13 mouse cellular contexts compared by ENCODE assay signal in genomic region chr5:58025759-58026158, GRCm38 (mm10).
DNase-seq lines count a peak whose midpoint lies in the region; ATAC-seq and TF ChIP-seq lines count a peak whose summit lies in the region.
"Had no signal": no experiment of that assay in that cellular context is flagged by ENCODE, and none has a peak within 500 bp of the region (broad histone marks: within the 10 kb centered on the region; RNA-seq: fewer than 3 reads in every experiment).

No protein-coding gene starts in this region.

- no peaks in the 10 kb centered on the region for H3K27me3 ChIP-seq in midbrain, embryonic 14.5 days (ENCODE audit: control insufficient read depth, insufficient read depth, low read length)
- H3K27me3 ChIP-seq: embryonic facial prominence, embryonic 15.5 days had no signal

- no peak for TF ChIP-seq CTCF in brain, embryonic 14.5 days (IDR thresholded peaks at IDR 0.05; ENCODE audit: borderline replicate concordance, extremely low read depth, insufficient read depth, insufficient read length)

- ATAC-seq in frontal cortex, adult (ENCODE audit: low TSS enrichment) = peak; percentile 45
- no peak; the same call in 1 of the 2 replicates for ATAC-seq in midbrain, embryonic 14.5 days (ENCODE audit: low FRiP score, low TSS enrichment)
- no peak for ATAC-seq in CD4-positive, CD25-positive, alpha-beta regulatory T cell, adult 4 months

- no peak for DNase-seq in frontal cortex, postnatal 25 days (ENCODE audit: low spot score in 2 of 2)
- DNase-seq in brain, embryonic 14.5 days (ENCODE audit: low read depth) = peak; percentile 70
- peak; percentile 31 for DNase-seq in fat pad, adult 2 months (ENCODE audit: extremely low read depth, low read depth, low spot score)
- DNase-seq in midbrain, embryonic 14.5 days = peak; percentile 69
- no peak for DNase-seq in adipocyte (ENCODE audit: low spot score)
- no peak for DNase-seq in cerebellum, adult 11-12 months
- DNase-seq: B cell, adult 2 months; kidney, adult 18-20 months; thymus, adult 2 months had no signal

- peak overlapping the region; percentile 4; the same call in 1 of the 2 replicates for H3K4me2 ChIP-seq in midbrain, embryonic 14.5 days (ENCODE audit: low read length)
- H3K4me2 ChIP-seq: embryonic facial prominence, embryonic 15.5 days had no signal

- no peaks in the 10 kb centered on the region for H3K9me3 ChIP-seq in midbrain, embryonic 14.5 days (ENCODE audit: control insufficient read depth, low read length)
- H3K9me3 ChIP-seq: embryonic facial prominence, embryonic 15.5 days had no signal

- TF ChIP-seq POLR2A in brain, embryonic 14.5 days (IDR thresholded peaks at IDR 0.05; ENCODE audit: borderline replicate concordance, extremely low read depth, insufficient read depth, insufficient read length, poor library complexity, severe bottlenecking) = no peak

- no peaks in the 10 kb centered on the region for H3K4me1 ChIP-seq in midbrain, embryonic 14.5 days (ENCODE audit: control insufficient read depth, insufficient read depth, low read length)
- H3K4me1 ChIP-seq: embryonic facial prominence, embryonic 15.5 days had no signal

- 30% methylated on average over 8 of the region's 8 CpGs for WGBS in midbrain, embryonic 14.5 days

- peak overlapping the region; percentile 37; the same call in 1 of the 2 replicates for H3K27ac ChIP-seq in midbrain, embryonic 14.5 days (replicated peaks; ENCODE audit: low read depth, low read length)
- H3K27ac ChIP-seq: embryonic facial prominence, embryonic 15.5 days; macrophage had no signal

- peak overlapping the region; percentile 16; the same call in 1 of the 2 replicates for H3K9ac ChIP-seq in midbrain, embryonic 14.5 days (replicated peaks; ENCODE audit: low read length)
- H3K9ac ChIP-seq: embryonic facial prominence, embryonic 15.5 days had no signal

- no peaks in the 10 kb centered on the region for H3K36me3 ChIP-seq in midbrain, embryonic 14.5 days (ENCODE audit: control insufficient read depth, insufficient read depth, low read length)
- H3K36me3 ChIP-seq: embryonic facial prominence, embryonic 15.5 days had no signal

- H3K4me3 ChIP-seq in midbrain, embryonic 14.5 days (replicated peaks; ENCODE audit: low read depth, low read length) = no peak overlapping the region
- H3K4me3 ChIP-seq: embryonic facial prominence, embryonic 15.5 days had no signal

Comparison
In these comparisons a context has a peak if more than half of its experiments do, and no peak if none do; other contexts are left out.
1. DNase-seq: peak in brain, embryonic 14.5 days (single experiment), fat pad, adult 2 months (single experiment) and midbrain, embryonic 14.5 days (single experiment); none in frontal cortex, postnatal 25 days (0 of 2), adipocyte (single experiment) and cerebellum, adult 11-12 months (single experiment).